Mouse (Mus musculus) heart, embryonic 12.5 days (tissue): ENCODE results near the gene Far2. TPM values are rescaled to one million over a fixed set of nuclear protein-coding genes. Genes with fewer than 3 reads are reported as not detected.

Experiments
- ATAC-seq: fragments of 200-750 bp; cut with Nextera tagmentation; 2 replicates; pipeline ENCODE4 v1.8.0; 2017; ENCODE audit warnings: moderate TSS enrichment, moderate library complexity; ENCODE audit not compliant: insufficient number of reproducible peaks, low FRiP score
- H3K27ac ChIP-seq: fragments of 300-500 bp; sonication (generic); 2 replicates; pipeline ENCODE4 v1.5.1; 2016; ENCODE audit warnings: mild to moderate bottlenecking, moderate library complexity; ENCODE audit not compliant: poor library complexity, severe bottlenecking
- H3K27me3 ChIP-seq: fragments of 300-500 bp; sonication (generic); replicated peaks from 2 replicates; pipeline ENCODE4 v1.6.1; 2016; ENCODE audit warnings: mild to moderate bottlenecking, moderate library complexity
- H3K36me3 ChIP-seq: fragments of 300-500 bp; sonication (generic); 2 replicates; pipeline ENCODE4 v1.6.1; 2016; ENCODE audit warnings: mild to moderate bottlenecking, moderate library complexity
- H3K4me1 ChIP-seq: fragments of 300-500 bp; sonication (generic); replicated peaks from 2 replicates; pipeline ENCODE4 v1.6.1; 2016; ENCODE audit warnings: mild to moderate bottlenecking
- H3K4me2 ChIP-seq: fragments of 300-500 bp; sonication (generic); 2 replicates; pipeline ENCODE4 v1.6.1; 2016; ENCODE audit warnings: mild to moderate bottlenecking, moderate library complexity
- H3K4me3 ChIP-seq: fragments of 300-500 bp; sonication (generic); 2 replicates; pipeline ENCODE4 v1.5.1; 2016; ENCODE audit warnings: mild to moderate bottlenecking
- H3K9ac ChIP-seq: fragments of 300-500 bp; sonication (generic); 2 replicates; pipeline ENCODE4 v1.6.1; 2016; ENCODE audit warnings: mild to moderate bottlenecking, moderate library complexity
- H3K9me3 ChIP-seq: fragments of 300-500 bp; sonication (generic); replicated peaks from 2 replicates; pipeline ENCODE4 v1.6.1; 2016; ENCODE audit warnings: mild to moderate bottlenecking, moderate library complexity
- WGBS: fragments of 180-500 bp; shearing (Covaris S2); methylation state at CpG from one replicate; pipeline ENCODE4 v1.1.7; 2016; 5-methylcytosine and 5-hydroxymethylcytosine counted together
- polyA plus RNA-seq: library from polyadenylated mRNA; unstranded; fragments of >200 nt; fragmentation: Nextera tagmentation; extraction: Ambion mirVana; gene quantifications from 2 replicates; pipeline ENCODE4 v1.2.1, GENCODE M21; 2016

The Far2 gene
- polyA plus RNA-seq, 1 experiment from 2014 or later = 1.2 TPM

GRCm38 (mm10) chr6:148185694-148186093, 138.6 kb downstream of the Far2 start:
- H3K9me3 ChIP-seq = no peaks in the 10 kb centered on the region
- H3K4me2 ChIP-seq = no peak overlapping the region
- H3K36me3 ChIP-seq = peaks cover 78% of the 10 kb centered on the region
- WGBS = 93% methylated on average over 1 of the region's 1 CpGs
- H3K9ac ChIP-seq = no peak overlapping the region
- ATAC-seq = no peak
- no peak overlapping the region for H3K27ac ChIP-seq
- H3K4me1 ChIP-seq = no peaks in the 10 kb centered on the region
- H3K27me3 ChIP-seq = no peaks in the 10 kb centered on the region
- H3K4me3 ChIP-seq = no peak overlapping the region

- Histone ChIP-seq H3K9me3 (no peaks in the 10 kb centered on the region), H3K4me1 (no peaks in the 10 kb centered on the region), H3K9ac (no peak overlapping the region), H3K27ac (no peak overlapping the region), H3K4me3 (no peak overlapping the region), H3K36me3 (peaks cover 62% of the 10 kb centered on the region), H3K4me2 (no peak overlapping the region), H3K27me3 (no peaks in the 10 kb centered on the region)
- no peak for ATAC-seq
- WGBS = 78% methylated on average over 6 of the region's 6 CpGs
Measured at GRCm38 (mm10) chr6:148193972-148194701, 147.1 kb downstream of the Far2 start.

- 82% methylated on average over 2 of the region's 2 CpGs for WGBS
- H3K36me3 ChIP-seq = peaks cover 63% of the 10 kb centered on the region
- no peak overlapping the region for H3K27ac ChIP-seq
- no peak overlapping the region for H3K4me2 ChIP-seq
- no peak for ATAC-seq
- no peaks in the 10 kb centered on the region for H3K4me1 ChIP-seq
- H3K9ac ChIP-seq = no peak overlapping the region
- H3K9me3 ChIP-seq = no peaks in the 10 kb centered on the region
- H3K4me3 ChIP-seq = no peak overlapping the region
- no peaks in the 10 kb centered on the region for H3K27me3 ChIP-seq
Measured at GRCm38 (mm10) chr6:148199177-148199576, 152.1 kb downstream of the Far2 start.

GRCm38 (mm10) chr6:148199729-148200128, 152.7 kb downstream of the Far2 start:
- Histone ChIP-seq H3K4me2 (no peak overlapping the region), H3K9me3 (no peaks in the 10 kb centered on the region), H3K9ac (no peak overlapping the region), H3K36me3 (peaks cover 59% of the 10 kb centered on the region), H3K4me3 (no peak overlapping the region), H3K27ac (no peak overlapping the region), H3K4me1 (no peaks in the 10 kb centered on the region), H3K27me3 (no peaks in the 10 kb centered on the region)
- ATAC-seq = no peak
- 87% methylated on average over 3 of the region's 3 CpGs for WGBS

- peaks cover 40% of the 10 kb centered on the region for H3K36me3 ChIP-seq
- ATAC-seq = no peak
- peaks cover 8% of the 10 kb centered on the region; the same call in 1 of the 2 replicates for H3K4me1 ChIP-seq
- WGBS = 77% methylated on average over 1 of the region's 1 CpGs
- no peak overlapping the region for H3K4me2 ChIP-seq
- H3K27ac ChIP-seq = no peak overlapping the region
- no peak overlapping the region for H3K4me3 ChIP-seq
- no peaks in the 10 kb centered on the region for H3K9me3 ChIP-seq
- no peak overlapping the region for H3K9ac ChIP-seq
- no peaks in the 10 kb centered on the region for H3K27me3 ChIP-seq
Measured at GRCm38 (mm10) chr6:148205134-148205533, 158.1 kb downstream of the Far2 start.

GRCm38 (mm10) chr6:148207522-148207921, 160.5 kb downstream of the Far2 start:
- Histone ChIP-seq H3K9me3 (no peaks in the 10 kb centered on the region), H3K9ac (no peak overlapping the region), H3K4me1 (peaks cover 8% of the 10 kb centered on the region), H3K4me2 (no peak overlapping the region), H3K27me3 (no peaks in the 10 kb centered on the region), H3K36me3 (peaks cover 25% of the 10 kb centered on the region), H3K27ac (no peak overlapping the region), H3K4me3 (no peak overlapping the region)
- no peak for ATAC-seq
- 30% methylated on average over 1 of the region's 1 CpGs for WGBS

- Histone ChIP-seq H3K4me2 (peak overlapping the region; percentile 68), H3K4me1 (peaks cover 12% of the 10 kb centered on the region), H3K36me3 (no peaks in the 10 kb centered on the region), H3K9me3 (no peaks in the 10 kb centered on the region), H3K27ac (peak overlapping the region; percentile 83), H3K9ac (peak overlapping the region; percentile 98), H3K4me3 (peak overlapping the region; percentile 92), H3K27me3 (no peaks in the 10 kb centered on the region)
- WGBS = under 1% methylated on average over 51 of the region's 51 CpGs
- peak; percentile 66 for ATAC-seq
Measured at GRCm38 (mm10) chr6:148211391-148211876, 164.4 kb downstream of the Far2 start.

- Histone ChIP-seq H3K27ac (peak within 1 kb of the TSS; percentile 83), H3K9ac (peak within 1 kb of the TSS; percentile 98), H3K4me3 (peak within 1 kb of the TSS; percentile 92), H3K4me1 (peaks cover 12% of the 10 kb centered on the region), H3K4me2 (peak within 1 kb of the TSS; percentile 78), H3K36me3 (no peaks in the 10 kb centered on the region), H3K27me3 (no peaks in the 10 kb centered on the region), H3K9me3 (no peaks in the 10 kb centered on the region)
- peak; percentile 99 for ATAC-seq
- WGBS = under 1% methylated on average over 61 of the region's 61 CpGs
Measured at GRCm38 (mm10) chr6:148211897-148212680, 165.0 kb downstream of the Far2 start, which contains the start of gene Ergic2. Ergic2 (minus strand) TSS chr6:148212374.

- WGBS = 6% methylated on average over 5 of the region's 5 CpGs
- no peak overlapping the region for H3K9ac ChIP-seq
- no peak overlapping the region for H3K27ac ChIP-seq
- H3K4me1 ChIP-seq = peaks cover 4% of the 10 kb centered on the region
- H3K27me3 ChIP-seq = no peaks in the 10 kb centered on the region
- no peaks in the 10 kb centered on the region for H3K36me3 ChIP-seq
- H3K4me3 ChIP-seq = no peak overlapping the region
- no peaks in the 10 kb centered on the region for H3K9me3 ChIP-seq
- H3K4me2 ChIP-seq = no peak overlapping the region
- no peak for ATAC-seq
Measured at GRCm38 (mm10) chr6:148214765-148215164, 167.7 kb downstream of the Far2 start.

- H3K4me3 ChIP-seq = no peak overlapping the region
- ATAC-seq = no peak
- no peak overlapping the region for H3K4me2 ChIP-seq
- H3K4me1 ChIP-seq = peaks cover 4% of the 10 kb centered on the region; the same call in 1 of the 2 replicates
- H3K27ac ChIP-seq = no peak overlapping the region
- 84% methylated on average over 4 of the region's 4 CpGs for WGBS
- H3K27me3 ChIP-seq = no peaks in the 10 kb centered on the region
- no peak overlapping the region for H3K9ac ChIP-seq
- no peaks in the 10 kb centered on the region for H3K9me3 ChIP-seq
- H3K36me3 ChIP-seq = no peaks in the 10 kb centered on the region
Measured at GRCm38 (mm10) chr6:148216752-148217151, 169.7 kb downstream of the Far2 start.
